Mouse (Mus musculus) forebrain, postnatal 0 days (tissue): ENCODE data around the gene Creb5. TPM values are rescaled to one million over a fixed set of nuclear protein-coding genes. Genes with fewer than 3 reads are reported as not detected.

Experiments used
- ATAC-seq: fragments of 200-750 bp; cut with Nextera tagmentation; 2 replicates; pipeline ENCODE4 v1.8.0; 2017; ENCODE audit warnings: mild to moderate bottlenecking, moderate library complexity
- DNase-seq: peaks from one replicate; pipeline ENCODE4 v3.0.0-alpha.2; 2015
- H3K27ac ChIP-seq: fragments of 300-500 bp; sonication (generic); 2 replicates; pipeline ENCODE4 v1.5.1; 2014; ENCODE audit warnings: low read depth, mild to moderate bottlenecking, antibody characterized with exemption, low read length, moderate library complexity, mixed read lengths
- H3K27me3 ChIP-seq: fragments of 300-500 bp; sonication (generic); 2 replicates; pipeline ENCODE4 v1.6.1; 2014; ENCODE audit warnings: mild to moderate bottlenecking, low read length, mixed read lengths; ENCODE audit not compliant: insufficient read depth
- H3K36me3 ChIP-seq: fragments of 300-500 bp; sonication (generic); 2 replicates; pipeline ENCODE4 v1.6.1; 2014; ENCODE audit warnings: mild to moderate bottlenecking, moderate library complexity; ENCODE audit not compliant: insufficient read depth
- H3K4me1 ChIP-seq: fragments of 300-500 bp; sonication (generic); 2 replicates; pipeline ENCODE4 v1.6.1; 2014; ENCODE audit warnings: antibody characterized with exemption; ENCODE audit not compliant: insufficient read depth
- H3K4me2 ChIP-seq: fragments of 300-500 bp; sonication (generic); 2 replicates; pipeline ENCODE4 v1.6.1; 2014; ENCODE audit warnings: low read depth, mild to moderate bottlenecking, moderate library complexity
- H3K4me3 ChIP-seq: fragments of 300-500 bp; sonication (generic); 2 replicates; pipeline ENCODE4 v1.5.1; 2014; ENCODE audit warnings: low read depth, low read length, mixed read lengths
- H3K9ac ChIP-seq: fragments of 300-500 bp; sonication (generic); 2 replicates; pipeline ENCODE4 v1.6.1; 2014; ENCODE audit warnings: mild to moderate bottlenecking
- H3K9me3 ChIP-seq: fragments of 300-500 bp; sonication (generic); 2 replicates; pipeline ENCODE4 v1.6.1; 2016; ENCODE audit warnings: low read length
- CTCF ChIP-seq: sonication (generic); IDR thresholded peaks from 2 replicates; pipeline ENCODE4 v1.5.1; 2016; ENCODE audit warnings: antibody characterized with exemption, control low read depth, low read depth
- WGBS: fragments of 180-500 bp; shearing (Covaris S2); extraction: QIAGEN DNeasy Blood & Tissue Kit; methylation state at CpG from one replicate; pipeline ENCODE4 v1.1.7; 2014; 5-methylcytosine and 5-hydroxymethylcytosine counted together
- polyA plus RNA-seq: library from polyadenylated mRNA; unstranded; fragments of >200 nt; fragmentation: Nextera tagmentation; extraction: Ambion mirVana; gene quantifications from 2 replicates; pipeline ENCODE4 v1.2.1, GENCODE M21; 2015
- total RNA-seq: library from RNA; depleted of rRNA; stranded (reverse); fragments of >200 nt; gene quantifications from 2 replicates; pipeline ENCODE4 v1.2.3, GENCODE M21; 2014

The Creb5 gene
- total and polyA plus RNA-seq, 2 experiments from 2014 or later, result 2.4 to 3.2 TPM

DNA sequence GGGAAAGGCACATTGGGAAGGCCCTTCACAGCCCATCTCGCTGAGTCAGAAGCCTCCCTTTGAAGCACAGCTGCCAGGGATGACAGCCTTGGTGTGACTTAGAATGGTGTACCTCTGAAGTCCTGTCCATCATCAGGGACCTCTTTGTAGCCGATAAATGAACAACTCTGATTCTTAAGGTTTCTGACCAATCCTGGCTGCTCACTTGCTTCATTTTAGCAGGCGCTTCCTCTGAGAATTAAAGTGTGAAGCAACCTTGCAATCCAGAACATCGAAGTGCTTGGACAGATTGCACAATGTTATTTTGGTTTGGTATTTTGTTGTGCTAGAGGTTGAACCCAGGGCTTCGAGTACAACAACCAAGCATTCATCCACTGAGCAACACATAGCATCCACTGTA lies 190.4 kb downstream of the Creb5 start:
- H3K27ac ChIP-seq, result no peak overlapping the region
- ATAC-seq, result no peak

DNA sequence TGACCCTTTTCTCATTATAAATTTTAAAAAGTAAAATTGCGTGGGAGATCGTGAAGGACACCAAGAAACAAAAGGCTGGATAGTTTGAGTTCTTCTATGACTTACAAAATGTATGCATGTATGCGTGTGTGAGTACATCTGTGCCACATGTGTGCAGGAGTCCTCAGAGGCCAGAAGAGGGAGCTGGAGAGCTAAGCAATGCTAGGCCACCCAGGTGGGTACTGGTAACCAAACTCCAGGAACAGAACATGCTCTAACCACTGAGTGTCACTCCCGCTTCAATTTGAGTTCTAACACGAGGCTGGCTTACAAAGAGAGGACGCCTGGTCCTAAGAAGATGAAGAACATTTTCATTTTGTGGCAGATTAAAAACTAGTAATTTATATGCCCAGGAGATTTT lies 203.8 kb downstream of the Creb5 start:
- H3K4me1 ChIP-seq, result no peaks in the 10 kb centered on the region
- 95% methylated on average over 6 of the region's 6 CpGs for WGBS
- H3K9ac ChIP-seq, result no peak overlapping the region
- peak; percentile 43 for TF ChIP-seq CTCF
- no peaks in the 10 kb centered on the region for H3K9me3 ChIP-seq
- H3K4me3 ChIP-seq, result no peak overlapping the region
- DNase-seq (no peak), ATAC-seq (no peak)
- no peak overlapping the region for H3K4me2 ChIP-seq
- H3K36me3 ChIP-seq, result no peaks in the 10 kb centered on the region
- no peak overlapping the region for H3K27ac ChIP-seq
- H3K27me3 ChIP-seq, result no peaks in the 10 kb centered on the region

More for the DNA sequence above, 190.4 kb downstream of the Creb5 start:
- no peak for DNase-seq
- TF ChIP-seq CTCF, result no peak
- H3K36me3 ChIP-seq, result no peaks in the 10 kb centered on the region
- 89% methylated on average over 5 of the region's 5 CpGs for WGBS
- no peak overlapping the region for H3K9ac ChIP-seq
- no peaks in the 10 kb centered on the region for H3K4me1 ChIP-seq
- H3K4me2 ChIP-seq, result no peak overlapping the region
- no peaks in the 10 kb centered on the region for H3K9me3 ChIP-seq
- no peak overlapping the region for H3K4me3 ChIP-seq
- H3K27me3 ChIP-seq, result no peaks in the 10 kb centered on the region

DNA sequence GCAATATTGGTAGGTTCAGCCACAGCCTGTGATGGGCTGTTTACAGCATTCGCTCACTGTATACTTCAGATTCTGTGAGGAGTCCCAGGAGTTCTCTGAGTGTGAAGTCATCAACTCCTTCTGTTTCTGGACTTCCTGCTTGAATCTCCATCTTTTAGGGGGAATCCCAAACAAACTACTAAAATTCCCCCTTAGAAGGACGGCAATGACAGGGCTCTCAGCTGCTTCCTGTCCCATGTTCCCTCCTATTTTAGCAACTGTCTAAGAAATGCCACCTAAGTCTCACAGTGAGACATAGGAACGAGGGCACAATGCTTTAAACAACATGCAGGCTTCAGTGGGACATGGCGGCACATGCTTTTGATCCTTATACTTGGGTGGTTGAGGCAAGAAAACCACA lies 204.3 kb downstream of the Creb5 start:
- Histone ChIP-seq H3K9ac (no peak overlapping the region), H3K4me1 (no peaks in the 10 kb centered on the region), H3K27me3 (no peaks in the 10 kb centered on the region), H3K27ac (no peak overlapping the region), H3K9me3 (no peaks in the 10 kb centered on the region), H3K4me2 (no peak overlapping the region), H3K36me3 (no peaks in the 10 kb centered on the region), H3K4me3 (no peak overlapping the region)
- no peak for ATAC-seq
- TF ChIP-seq CTCF, result no peak
- DNase-seq, result no peak
- WGBS, result 92% methylated on average over 4 of the region's 4 CpGs

GRCm38 (mm10) chr6:53493864-53494263 lies 206.8 kb downstream of the Creb5 start:
- DNase-seq, result no peak
- WGBS, result 59% methylated on average over 5 of the region's 5 CpGs
- no peaks in the 10 kb centered on the region for H3K9me3 ChIP-seq
- H3K27me3 ChIP-seq, result no peaks in the 10 kb centered on the region
- H3K9ac ChIP-seq, result no peak overlapping the region
- no peak for ATAC-seq
- no peak for TF ChIP-seq CTCF
- no peak overlapping the region for H3K27ac ChIP-seq
- no peak overlapping the region for H3K4me2 ChIP-seq
- H3K4me1 ChIP-seq, result no peaks in the 10 kb centered on the region
- no peaks in the 10 kb centered on the region for H3K36me3 ChIP-seq
- no peak overlapping the region for H3K4me3 ChIP-seq

GRCm38 (mm10) chr6:53495667-53496066 lies 208.6 kb downstream of the Creb5 start:
- WGBS, result 92% methylated on average over 5 of the region's 5 CpGs
- no peak for ATAC-seq

GRCm38 (mm10) chr6:53496325-53496753 lies 209.3 kb downstream of the Creb5 start:
- H3K4me3 ChIP-seq, result no peak overlapping the region
- ATAC-seq (no peak), DNase-seq (no peak)
- 75% methylated on average over 4 of the region's 4 CpGs for WGBS
- no peak overlapping the region for H3K27ac ChIP-seq
- no peaks in the 10 kb centered on the region for H3K27me3 ChIP-seq
- H3K4me1 ChIP-seq, result no peaks in the 10 kb centered on the region
- no peak overlapping the region for H3K9ac ChIP-seq
- H3K36me3 ChIP-seq, result no peaks in the 10 kb centered on the region
- no peak for TF ChIP-seq CTCF
- H3K4me2 ChIP-seq, result no peak overlapping the region
- H3K9me3 ChIP-seq, result no peaks in the 10 kb centered on the region

More at GRCm38 (mm10) chr6:53495667-53496066, 208.6 kb downstream of the Creb5 start:
- Histone ChIP-seq H3K4me1 (no peaks in the 10 kb centered on the region), H3K4me3 (no peak overlapping the region), H3K27me3 (no peaks in the 10 kb centered on the region), H3K9ac (no peak overlapping the region), H3K27ac (no peak overlapping the region), H3K9me3 (no peaks in the 10 kb centered on the region), H3K4me2 (no peak overlapping the region), H3K36me3 (no peaks in the 10 kb centered on the region)
- TF ChIP-seq CTCF, result no peak
- no peak for DNase-seq

DNA sequence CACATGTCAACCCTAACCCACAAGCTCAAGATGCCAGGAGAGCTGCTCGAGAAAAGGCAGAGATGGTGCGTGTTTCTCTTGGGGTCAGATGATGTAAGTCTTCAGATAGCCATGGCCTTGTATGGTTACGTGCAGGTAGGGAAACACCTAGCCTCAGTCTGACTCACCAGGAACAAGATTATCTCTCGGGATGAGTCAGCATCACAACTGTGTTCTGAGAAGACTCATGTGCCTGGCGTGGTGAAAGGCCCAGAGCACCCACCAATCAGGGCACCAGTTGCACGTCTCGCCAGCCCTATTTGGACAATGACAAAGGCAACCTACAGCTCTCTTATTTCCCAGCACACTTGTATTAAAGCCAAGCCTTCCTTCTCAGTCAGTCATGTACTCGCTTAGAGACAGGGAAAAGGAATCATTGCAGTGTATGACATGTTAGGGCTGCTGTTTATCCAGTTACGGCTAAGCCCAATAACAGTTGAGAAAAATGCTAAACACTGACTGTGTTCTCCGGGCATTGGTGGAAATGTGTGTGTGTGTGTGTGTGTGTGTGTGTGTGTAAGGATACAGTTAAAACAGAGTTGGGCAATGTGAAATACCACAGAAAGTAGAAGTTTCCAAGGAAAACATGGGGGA lies 210.9 kb downstream of the Creb5 start:
- no peak for ATAC-seq
- H3K4me3 ChIP-seq, result no peak overlapping the region

More for the DNA sequence above, 210.9 kb downstream of the Creb5 start:
- no peak for DNase-seq
- Histone ChIP-seq H3K36me3 (no peaks in the 10 kb centered on the region), H3K4me1 (no peaks in the 10 kb centered on the region), H3K9me3 (no peaks in the 10 kb centered on the region), H3K27ac (no peak overlapping the region), H3K4me2 (no peak overlapping the region), H3K27me3 (no peaks in the 10 kb centered on the region), H3K9ac (no peak overlapping the region)
- 81% methylated on average over 10 of the region's 10 CpGs for WGBS
- no peak for TF ChIP-seq CTCF
